Mouse (Mus musculus): Measurements from ENCODE around the gene Csn1s2b.
"Not testable (repeated sequence)": the region's sequence is repeated elsewhere in the genome, so short reads cannot be mapped to it uniquely, and the experiment has no call there.

Gene Csn1s2b

DNA sequence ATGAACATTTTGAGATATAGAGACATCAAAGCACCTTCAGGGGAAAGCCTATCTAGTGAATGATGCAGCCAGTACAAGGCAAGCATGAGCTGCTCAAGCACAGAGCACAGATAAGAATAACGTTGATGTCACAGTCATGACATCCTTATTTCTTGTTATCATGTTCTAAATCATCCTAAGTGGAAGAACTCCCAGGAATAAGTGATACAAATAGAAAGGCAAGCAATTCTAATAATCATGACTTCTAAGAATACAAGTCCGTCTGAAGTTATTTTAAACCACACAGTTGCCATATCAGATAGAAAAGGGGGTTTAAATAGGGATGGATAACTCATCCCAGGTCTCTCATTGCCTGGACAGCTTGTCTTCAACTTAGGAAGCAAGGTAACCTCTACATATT, at the start of gene Csn1s2b:
Csn1s2b (plus strand) TSS at position 301 of the 400 bp plus-strand sequence.
- no peak for DNase-seq (ENCODE audit: low read depth, low spot score)

DNA sequence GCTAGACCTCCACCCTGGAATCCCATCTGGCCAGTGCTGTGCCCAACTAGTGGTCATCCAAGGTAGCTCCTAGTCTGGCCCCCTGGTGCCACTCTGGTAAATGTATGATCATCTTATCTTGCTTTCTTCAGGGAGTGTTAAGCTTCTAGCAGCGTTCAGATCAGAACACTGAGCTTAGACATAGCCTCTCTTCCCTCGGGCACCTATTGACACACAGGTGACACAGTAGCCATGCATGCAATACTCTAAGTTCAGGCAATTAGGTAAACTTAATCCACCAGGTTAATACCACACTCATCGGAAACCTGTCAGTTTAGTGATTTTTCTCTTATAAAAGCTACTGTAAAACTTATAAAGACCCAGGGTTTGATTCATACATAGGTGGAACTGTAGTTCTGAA, 43.3 kb upstream of the Csn1s2b start:
- DNase-seq (ENCODE audit: low read depth, low spot score), result no peak

DNA sequence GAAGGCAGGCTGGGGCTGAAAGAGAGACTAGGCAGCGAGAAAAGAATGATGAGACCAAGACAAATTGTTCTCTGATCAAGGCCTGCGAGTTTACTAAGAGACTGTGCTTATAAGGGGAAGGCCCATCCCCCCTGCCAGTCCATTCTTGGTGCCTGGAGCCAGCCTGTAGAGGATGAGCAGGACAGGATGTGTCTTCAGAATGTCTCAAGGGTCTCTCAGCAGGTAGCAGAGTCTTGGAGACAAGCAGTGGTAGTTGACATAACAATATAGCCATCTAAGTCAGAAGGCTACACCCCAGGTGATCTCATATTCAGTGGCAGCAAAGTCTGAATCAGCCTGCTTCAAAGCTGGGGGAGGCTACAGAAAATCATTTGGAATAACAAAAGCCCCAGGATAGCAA, 35.7 kb upstream of the Csn1s2b start:
- not testable (repeated sequence) for DNase-seq (ENCODE audit: low read depth, low spot score)

DNA sequence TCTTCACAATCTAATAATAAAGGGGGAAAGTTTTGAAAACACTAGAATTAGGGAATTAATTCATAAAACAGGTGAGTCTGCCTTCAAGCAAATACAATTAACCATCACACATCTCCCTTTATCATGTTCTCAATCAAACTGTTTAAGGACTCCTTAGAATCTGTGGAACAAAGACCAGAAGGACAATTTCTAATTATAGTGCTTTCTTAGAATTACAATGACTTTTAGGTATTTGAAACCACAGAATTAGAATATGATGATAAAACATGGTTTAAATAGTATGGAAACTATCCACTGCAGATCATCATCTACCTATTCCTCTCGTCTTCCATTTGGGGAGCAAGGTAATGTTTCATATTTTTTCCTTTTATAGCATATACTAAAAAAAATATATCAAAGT, 33.6 kb upstream of the Csn1s2b start, which contains the start of gene Csn1s2a:
Csn1s2a (plus strand) TSS at position 301 of the 400 bp plus-strand sequence.
- DNase-seq (ENCODE audit: low read depth, low spot score), result no peak

DNA sequence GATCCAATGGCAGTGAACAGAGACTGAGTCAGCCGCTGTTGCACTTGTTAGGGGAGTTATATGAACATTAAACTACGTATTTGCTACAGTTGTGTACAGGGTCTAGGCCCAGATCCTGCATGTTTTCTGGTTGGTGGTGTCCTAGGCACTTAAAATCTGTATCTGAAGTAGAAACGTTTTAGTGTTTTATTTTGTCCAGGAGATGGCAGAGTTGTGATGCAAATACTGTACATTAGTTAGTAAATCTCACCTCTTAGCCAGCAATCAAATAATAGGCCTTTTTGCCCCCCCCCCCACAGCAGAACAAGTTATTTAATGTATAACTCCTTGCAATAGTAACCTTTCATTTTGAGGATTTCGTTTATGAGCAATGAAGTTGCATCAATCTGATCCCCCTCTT, 25.2 kb upstream of the Csn1s2b start:
- no peak for DNase-seq (ENCODE audit: low read depth, low spot score)

DNA sequence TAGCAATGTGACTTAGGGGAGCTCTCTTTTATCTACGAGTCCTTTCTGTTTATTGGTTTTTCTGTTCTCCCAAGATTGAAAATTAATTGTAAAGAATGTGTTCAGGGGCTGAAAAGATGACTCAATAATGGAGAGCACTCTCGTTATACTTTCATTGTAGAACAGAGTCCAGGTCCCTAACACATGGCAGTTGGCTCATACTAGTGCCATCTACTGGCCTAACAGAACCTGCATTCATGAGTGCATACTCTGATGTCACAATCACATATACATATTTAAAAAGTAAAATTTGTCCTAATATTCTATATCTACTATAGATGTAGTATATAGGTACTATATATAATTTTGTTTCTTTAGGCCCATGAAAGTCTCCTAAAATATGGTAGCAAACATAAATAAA, 1.4 kb downstream of the Csn1s2b start:
- DNase-seq (ENCODE audit: low read depth, low spot score), result no peak

DNA sequence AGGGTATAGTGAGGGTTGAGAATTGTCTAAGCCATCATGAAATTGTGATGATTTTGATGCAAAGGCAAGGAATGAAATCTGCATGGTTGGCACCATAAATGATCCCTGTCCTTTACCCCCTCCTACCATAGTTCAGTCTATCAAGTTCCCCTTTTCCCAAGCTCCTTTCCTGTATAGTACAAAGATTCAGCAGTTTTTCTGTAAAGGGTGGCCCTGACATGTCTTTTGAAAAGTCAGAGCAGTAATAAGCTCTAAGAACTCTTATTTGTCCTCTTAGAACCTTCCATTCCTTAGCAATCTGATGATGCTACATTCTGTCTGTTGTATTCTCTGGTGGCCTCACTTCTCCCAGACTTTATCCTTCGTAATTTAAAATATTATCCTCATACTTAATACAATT, 17.5 kb downstream of the Csn1s2b start, which contains the start of gene Prr27:
Prr27 (plus strand) TSS at position 301 of the 400 bp plus-strand sequence.
- no peak for DNase-seq (ENCODE audit: low read depth, low spot score)

DNA sequence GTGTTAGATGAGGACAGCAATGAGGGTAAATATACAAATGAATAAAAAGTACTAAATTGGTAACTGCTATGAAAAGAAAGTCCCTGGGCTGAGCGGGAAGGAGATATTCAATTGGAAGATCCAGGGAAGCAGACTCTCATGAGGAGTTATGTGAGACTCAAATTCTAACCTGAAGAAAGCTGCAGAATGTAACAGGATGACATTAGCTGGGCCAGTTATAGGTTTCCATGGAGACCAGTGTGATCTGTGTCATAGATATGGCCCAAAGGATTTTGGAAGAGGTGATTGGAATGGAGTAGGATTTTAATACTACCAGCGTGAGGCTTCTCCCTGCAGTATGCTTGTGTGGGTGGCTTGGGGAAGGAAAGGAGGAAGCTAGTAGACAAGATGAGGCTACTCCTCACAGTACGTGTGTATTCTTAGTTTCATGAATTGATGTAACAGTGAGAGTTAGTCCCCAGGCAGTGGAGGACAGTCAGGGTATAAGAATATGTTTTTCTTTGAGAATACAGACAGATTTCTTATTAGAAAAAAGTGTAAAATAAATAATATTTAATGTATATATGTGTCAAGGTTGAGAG, 47.3 kb downstream of the Csn1s2b start:
- DNase-seq (ENCODE audit: low read depth, low spot score), result no peak

DNA sequence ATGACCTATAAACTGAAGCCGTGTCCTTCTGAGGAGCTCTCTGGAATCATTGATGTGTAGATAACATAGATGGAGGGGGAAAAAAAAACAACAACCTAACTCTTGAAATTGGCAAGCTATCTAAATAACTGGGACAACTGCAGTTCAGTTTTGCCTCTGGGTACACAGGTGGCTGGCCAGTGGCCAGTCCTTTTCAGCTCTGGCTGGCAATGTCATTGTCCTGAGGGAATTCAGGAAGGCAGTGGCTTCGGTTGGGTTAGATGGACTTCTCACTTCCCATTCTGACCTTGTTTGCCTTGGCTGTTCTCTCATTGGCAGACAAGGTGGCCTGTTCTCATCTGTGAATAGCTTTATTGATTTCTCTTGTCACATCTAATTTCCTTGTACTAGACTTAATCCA, 62.2 kb downstream of the Csn1s2b start:
- no peak for DNase-seq (ENCODE audit: low read depth, low spot score)

DNA sequence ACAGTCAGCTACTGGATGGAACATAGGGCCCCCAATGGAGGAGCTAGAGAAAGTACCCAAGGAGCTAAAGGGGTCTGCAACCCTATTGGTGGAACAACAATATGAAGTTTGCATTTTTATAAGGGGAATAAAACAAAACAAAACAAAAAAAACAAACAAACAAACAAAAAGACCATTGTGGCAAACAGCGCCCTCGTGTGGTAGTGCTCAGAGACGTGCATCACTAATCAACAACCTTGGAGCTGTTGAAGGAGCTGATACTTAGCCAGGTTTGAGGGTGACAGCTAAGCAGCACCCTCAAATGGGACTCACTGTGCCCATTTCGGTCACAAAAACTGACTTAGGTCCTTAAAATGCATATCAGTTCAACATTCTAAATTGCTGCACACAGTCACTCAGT, 63.5 kb downstream of the Csn1s2b start:
- DNase-seq (ENCODE audit: low read depth, low spot score), result no peak
